Mouse (Mus musculus): ENCODE measurements around the gene Itpk1. TPM values are rescaled to one million over a fixed set of nuclear protein-coding genes. Genes with fewer than 3 reads are reported as not detected.

The Itpk1 gene
- polyA plus RNA-seq, 1 experiment from 2014 or later = 4.3 TPM

- WGBS (ENCODE audit: insufficient replicate concordance) = 66% methylated on average over 1 of the region's 1 CpGs
These were observed 5.6 kb downstream of the Itpk1 start for GRCm38 (mm10) chr12:102699156-102699555.

DNA sequence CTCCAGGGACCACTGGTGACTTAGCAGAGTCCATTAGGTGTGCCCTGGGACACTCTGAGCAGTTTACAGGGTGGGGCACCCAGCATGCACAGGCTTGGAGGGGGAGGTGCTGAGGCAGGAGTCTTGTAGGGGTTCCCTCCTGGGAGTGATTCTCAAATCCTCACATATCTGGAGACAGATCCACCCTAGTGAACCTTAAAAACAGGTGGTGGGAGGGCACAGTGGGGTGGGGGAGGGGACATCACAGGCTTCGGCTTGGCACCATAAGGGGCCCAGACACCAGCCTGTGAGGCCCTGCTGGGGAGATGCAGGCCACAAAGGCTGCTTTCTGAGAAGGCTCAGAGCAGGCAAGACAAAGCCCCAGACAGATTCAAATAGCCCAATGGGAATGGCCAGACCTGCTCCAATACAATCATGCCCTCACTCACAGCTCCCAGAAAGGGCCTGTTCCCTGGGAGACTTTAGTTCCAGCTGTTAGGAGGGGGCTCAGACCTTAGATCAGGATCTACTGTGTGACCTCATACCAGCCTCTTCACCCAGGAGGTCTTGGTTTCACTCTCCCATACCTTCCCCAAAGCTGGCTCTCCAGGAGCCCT, 6.5 kb downstream of the Itpk1 start:
- no peak overlapping the region for H3K4me3 ChIP-seq
- no peaks in the 10 kb centered on the region for H3K27me3 ChIP-seq (replicated peaks)
- H3K36me3 ChIP-seq = no peaks in the 10 kb centered on the region
- 10% methylated on average over 1 of the region's 1 CpGs for WGBS (ENCODE audit: insufficient replicate concordance)
- H3K4me1 ChIP-seq = peaks cover 62% of the 10 kb centered on the region
- ATAC-seq = peak; percentile 76
- H3K9me3 ChIP-seq (replicated peaks) = no peaks in the 10 kb centered on the region
- no peak overlapping the region for H3K9ac ChIP-seq
- H3K27ac ChIP-seq = no peak overlapping the region
- H3K4me2 ChIP-seq = no peak overlapping the region

More at GRCm38 (mm10) chr12:102699156-102699555, 5.6 kb downstream of the Itpk1 start:
- H3K36me3 ChIP-seq = no peaks in the 10 kb centered on the region
- no peak overlapping the region for H3K4me3 ChIP-seq
- peaks cover 72% of the 10 kb centered on the region for H3K4me1 ChIP-seq
- no peak for ATAC-seq
- H3K4me2 ChIP-seq = no peak overlapping the region
- H3K27me3 ChIP-seq (replicated peaks) = no peaks in the 10 kb centered on the region
- H3K9me3 ChIP-seq (replicated peaks) = no peaks in the 10 kb centered on the region
- no peak overlapping the region for H3K9ac ChIP-seq
- no peak overlapping the region for H3K27ac ChIP-seq

DNA sequence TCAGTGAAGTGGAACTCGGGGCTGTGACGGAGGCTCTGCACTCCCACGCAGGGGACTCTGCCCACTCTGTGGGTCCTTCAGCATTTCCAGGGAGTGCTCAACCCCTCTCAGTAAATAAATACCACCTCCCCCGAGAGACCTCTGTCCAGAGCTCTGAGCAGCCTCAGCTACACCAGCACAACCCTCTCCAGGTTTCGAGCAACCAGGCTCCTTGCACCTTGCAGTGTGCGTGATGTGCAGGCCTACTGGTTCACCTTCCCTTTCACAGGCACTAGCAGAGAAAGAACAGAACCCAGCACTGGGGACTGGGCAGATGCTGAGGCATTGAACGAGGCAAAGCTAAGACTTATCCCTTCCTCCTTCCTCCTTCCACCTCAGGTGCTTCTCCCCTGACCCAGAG, 7.3 kb downstream of the Itpk1 start:
- 74% methylated on average over 7 of the region's 7 CpGs for WGBS (ENCODE audit: insufficient replicate concordance)
- H3K27ac ChIP-seq = no peak overlapping the region
- H3K4me3 ChIP-seq = no peak overlapping the region
- H3K36me3 ChIP-seq = no peaks in the 10 kb centered on the region
- no peaks in the 10 kb centered on the region for H3K9me3 ChIP-seq (replicated peaks)
- H3K27me3 ChIP-seq (replicated peaks) = no peaks in the 10 kb centered on the region
- H3K4me2 ChIP-seq = no peak overlapping the region
- H3K4me1 ChIP-seq = peaks cover 54% of the 10 kb centered on the region
- no peak overlapping the region for H3K9ac ChIP-seq
- ATAC-seq = no peak

DNA sequence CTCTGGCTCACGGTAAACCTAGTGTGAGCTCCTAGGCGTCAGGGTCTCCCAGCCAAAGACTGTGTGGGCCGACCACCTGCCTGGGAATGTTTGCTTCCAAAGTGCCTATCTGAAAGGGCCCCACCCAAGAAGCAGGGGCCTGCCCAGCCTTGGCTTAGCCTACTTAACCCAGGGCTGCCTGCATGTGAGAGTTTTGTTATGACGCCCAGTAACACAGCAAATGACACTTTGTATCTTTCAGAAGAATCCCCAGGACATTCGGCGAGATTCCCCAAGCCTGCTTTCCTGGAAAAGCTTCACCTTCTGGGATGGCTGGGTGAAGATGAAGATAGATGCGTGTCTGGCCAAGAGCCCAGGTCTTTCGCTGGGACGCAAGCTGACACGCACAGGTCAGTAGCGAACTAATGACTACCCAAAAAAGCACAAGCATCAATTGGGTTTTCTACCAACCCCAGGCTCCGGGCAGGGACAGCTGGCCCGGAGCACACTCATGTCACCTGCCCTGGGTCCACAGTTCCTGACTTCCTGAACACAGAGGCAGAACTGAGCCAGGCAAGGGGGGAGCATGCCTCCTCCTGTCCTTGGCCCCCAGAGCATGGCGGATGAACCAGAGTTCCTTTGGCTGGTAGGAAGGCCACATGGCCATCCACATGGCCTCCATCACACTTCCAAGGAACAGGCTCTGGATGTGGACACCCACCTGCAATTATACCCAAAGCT, 7.9 kb downstream of the Itpk1 start:
- no peaks in the 10 kb centered on the region for H3K9me3 ChIP-seq (replicated peaks)
- H3K9ac ChIP-seq = no peak overlapping the region
- no peaks in the 10 kb centered on the region for H3K27me3 ChIP-seq (replicated peaks)
- H3K4me1 ChIP-seq = peaks cover 53% of the 10 kb centered on the region
- H3K4me3 ChIP-seq = no peak overlapping the region
- 75% methylated on average over 14 of the region's 14 CpGs for WGBS (ENCODE audit: insufficient replicate concordance)
- H3K27ac ChIP-seq = no peak overlapping the region
- no peak overlapping the region for H3K4me2 ChIP-seq
- no peak for ATAC-seq
- no peaks in the 10 kb centered on the region for H3K36me3 ChIP-seq

GRCm38 (mm10) chr12:102695369-102696239, 9.1 kb downstream of the Itpk1 start:
- no peaks in the 10 kb centered on the region for H3K36me3 ChIP-seq
- H3K27ac ChIP-seq = no peak overlapping the region
- WGBS (ENCODE audit: insufficient replicate concordance) = 66% methylated on average over 18 of the region's 18 CpGs
- no peak for ATAC-seq
- H3K4me2 ChIP-seq = no peak overlapping the region
- H3K9me3 ChIP-seq (replicated peaks) = no peaks in the 10 kb centered on the region
- no peak overlapping the region for H3K9ac ChIP-seq
- H3K27me3 ChIP-seq (replicated peaks) = no peaks in the 10 kb centered on the region
- no peak overlapping the region for H3K4me3 ChIP-seq
- peaks cover 65% of the 10 kb centered on the region for H3K4me1 ChIP-seq

DNA sequence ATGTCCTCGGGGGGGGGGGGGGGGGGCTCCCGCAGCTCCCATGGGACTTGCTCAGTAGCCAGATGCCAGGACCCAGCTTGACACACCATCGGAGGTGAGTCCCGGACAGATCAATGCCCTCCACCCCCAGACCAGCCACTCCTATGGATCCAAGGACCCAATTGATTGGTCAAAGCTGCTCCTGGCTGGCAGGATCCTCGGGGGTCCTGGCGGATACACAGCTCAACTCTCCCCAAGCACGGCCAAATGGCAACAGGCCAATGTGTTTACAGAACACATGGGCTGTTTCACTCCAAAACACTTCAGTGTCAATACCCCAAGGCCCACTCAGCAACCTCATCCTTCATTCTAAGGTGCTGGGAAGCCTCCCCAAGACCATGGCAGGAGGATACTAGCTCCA, 13.0 kb downstream of the Itpk1 start:
- Histone ChIP-seq H3K4me2 (no peak overlapping the region), H3K36me3 (no peaks in the 10 kb centered on the region), H3K9me3 (replicated peaks) (no peaks in the 10 kb centered on the region), H3K4me1 (peaks cover 43% of the 10 kb centered on the region), H3K27ac (no peak overlapping the region), H3K4me3 (no peak overlapping the region), H3K9ac (no peak overlapping the region), H3K27me3 (replicated peaks) (no peaks in the 10 kb centered on the region)
- 68% methylated on average over 7 of the region's 7 CpGs for WGBS (ENCODE audit: insufficient replicate concordance)
- no peak for ATAC-seq

DNA sequence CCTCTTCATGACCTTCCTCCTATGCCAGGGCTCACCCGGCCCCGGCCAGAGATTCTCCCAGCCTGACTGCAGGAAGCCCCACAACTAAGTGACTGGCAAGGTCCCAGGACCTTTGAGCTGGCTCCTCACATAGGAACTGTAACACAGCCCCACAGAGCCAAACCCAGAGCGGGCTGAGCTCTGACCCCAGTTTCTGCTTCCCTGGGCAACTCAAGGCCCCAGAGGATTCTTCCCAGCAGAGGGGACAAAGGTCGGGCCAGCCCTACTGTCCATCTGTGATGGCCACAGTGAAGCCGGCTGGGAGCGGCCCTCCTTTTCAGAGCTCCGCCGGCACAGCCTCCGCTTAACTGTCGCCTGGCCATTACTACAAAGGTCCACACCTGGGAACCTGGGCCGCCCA, 13.6 kb downstream of the Itpk1 start:
- no peak overlapping the region for H3K9ac ChIP-seq
- no peaks in the 10 kb centered on the region for H3K27me3 ChIP-seq (replicated peaks)
- H3K4me1 ChIP-seq = peaks cover 42% of the 10 kb centered on the region
- ATAC-seq = no peak
- peak overlapping the region; percentile 20 for H3K4me2 ChIP-seq
- H3K27ac ChIP-seq = peak overlapping the region; percentile 30; the same call in 1 of the 2 replicates
- H3K4me3 ChIP-seq = no peak overlapping the region
- no peaks in the 10 kb centered on the region for H3K36me3 ChIP-seq
- WGBS (ENCODE audit: insufficient replicate concordance) = 70% methylated on average over 11 of the region's 11 CpGs
- no peaks in the 10 kb centered on the region for H3K9me3 ChIP-seq (replicated peaks)

- Histone ChIP-seq H3K4me2 (no peak overlapping the region), H3K9ac (no peak overlapping the region), H3K27me3 (replicated peaks) (no peaks in the 10 kb centered on the region), H3K4me1 (peaks cover 40% of the 10 kb centered on the region), H3K9me3 (replicated peaks) (no peaks in the 10 kb centered on the region), H3K36me3 (no peaks in the 10 kb centered on the region), H3K27ac (no peak overlapping the region), H3K4me3 (no peak overlapping the region)
- ATAC-seq = no peak; the same call in 1 of the 2 replicates
- 52% methylated on average over 15 of the region's 15 CpGs for WGBS (ENCODE audit: insufficient replicate concordance)
These were observed 14.8 kb downstream of the Itpk1 start for GRCm38 (mm10) chr12:102689773-102690563.

GRCm38 (mm10) chr12:102686321-102686720, 18.4 kb downstream of the Itpk1 start:
- Histone ChIP-seq H3K27ac (no peak overlapping the region), H3K36me3 (no peaks in the 10 kb centered on the region), H3K4me2 (no peak overlapping the region), H3K9me3 (replicated peaks) (no peaks in the 10 kb centered on the region), H3K9ac (no peak overlapping the region), H3K27me3 (replicated peaks) (no peaks in the 10 kb centered on the region), H3K4me1 (peaks cover 50% of the 10 kb centered on the region), H3K4me3 (no peak overlapping the region)
- WGBS (ENCODE audit: insufficient replicate concordance) = 80% methylated on average over 5 of the region's 5 CpGs
- ATAC-seq = no peak

GRCm38 (mm10) chr12:102685523-102685931, 19.2 kb downstream of the Itpk1 start:
- H3K9me3 ChIP-seq (replicated peaks) = no peaks in the 10 kb centered on the region
- no peak overlapping the region for H3K9ac ChIP-seq
- no peak for ATAC-seq
- H3K4me3 ChIP-seq = no peak overlapping the region
- no peaks in the 10 kb centered on the region for H3K36me3 ChIP-seq
- no peaks in the 10 kb centered on the region for H3K27me3 ChIP-seq (replicated peaks)
- WGBS (ENCODE audit: insufficient replicate concordance) = 68% methylated on average over 9 of the region's 9 CpGs
- H3K4me1 ChIP-seq = peaks cover 45% of the 10 kb centered on the region
- no peak overlapping the region for H3K4me2 ChIP-seq
- H3K27ac ChIP-seq = no peak overlapping the region

DNA sequence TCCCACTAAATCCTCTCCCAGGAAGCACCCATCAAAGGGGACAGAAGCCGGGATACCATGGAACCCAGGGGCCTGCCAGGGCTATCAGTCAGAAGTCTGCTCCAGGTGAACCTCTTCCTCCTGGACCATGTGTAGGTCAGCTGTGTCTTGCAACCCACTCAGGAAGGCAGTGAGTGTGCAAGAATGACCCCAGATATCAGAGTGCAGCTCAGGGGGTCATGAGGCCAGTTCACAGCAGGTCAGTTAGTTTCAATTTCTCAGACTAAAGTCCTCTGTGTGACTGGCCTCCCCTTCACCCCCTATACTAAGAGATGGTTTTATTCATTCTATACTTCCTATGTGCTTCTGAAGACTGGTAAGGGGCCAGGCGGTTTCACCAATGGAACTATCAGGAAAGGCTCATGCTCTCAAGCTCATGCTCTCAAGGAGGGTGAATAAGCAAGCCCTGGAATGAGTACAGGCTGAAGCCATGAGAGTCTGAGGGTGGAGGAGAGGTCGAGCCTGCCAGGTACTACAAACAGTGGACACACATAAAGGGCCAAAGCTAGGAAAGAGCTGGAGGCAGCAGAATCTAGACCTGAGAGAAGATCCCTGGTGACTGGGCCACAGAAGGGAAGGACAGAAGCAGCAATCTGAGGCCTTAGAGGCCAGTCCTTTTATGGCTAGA, 19.9 kb downstream of the Itpk1 start:
- no peaks in the 10 kb centered on the region for H3K9me3 ChIP-seq (replicated peaks)
- H3K4me1 ChIP-seq = peaks cover 39% of the 10 kb centered on the region
- no peak overlapping the region for H3K27ac ChIP-seq
- H3K9ac ChIP-seq = no peak overlapping the region
- no peak for ATAC-seq
- no peak overlapping the region for H3K4me3 ChIP-seq
- no peaks in the 10 kb centered on the region for H3K27me3 ChIP-seq (replicated peaks)
- H3K4me2 ChIP-seq = no peak overlapping the region
- no peaks in the 10 kb centered on the region for H3K36me3 ChIP-seq
- 56% methylated on average over 3 of the region's 3 CpGs for WGBS (ENCODE audit: insufficient replicate concordance)
